Mouse (Mus musculus): ENCODE measurements around the gene Pop5. TPM values are rescaled to one million over a fixed set of nuclear protein-coding genes. Genes with fewer than 3 reads are reported as not detected.

Pop5 gene
- polyA plus RNA-seq, 1 experiment from 2014 or later = 114 TPM

DNA sequence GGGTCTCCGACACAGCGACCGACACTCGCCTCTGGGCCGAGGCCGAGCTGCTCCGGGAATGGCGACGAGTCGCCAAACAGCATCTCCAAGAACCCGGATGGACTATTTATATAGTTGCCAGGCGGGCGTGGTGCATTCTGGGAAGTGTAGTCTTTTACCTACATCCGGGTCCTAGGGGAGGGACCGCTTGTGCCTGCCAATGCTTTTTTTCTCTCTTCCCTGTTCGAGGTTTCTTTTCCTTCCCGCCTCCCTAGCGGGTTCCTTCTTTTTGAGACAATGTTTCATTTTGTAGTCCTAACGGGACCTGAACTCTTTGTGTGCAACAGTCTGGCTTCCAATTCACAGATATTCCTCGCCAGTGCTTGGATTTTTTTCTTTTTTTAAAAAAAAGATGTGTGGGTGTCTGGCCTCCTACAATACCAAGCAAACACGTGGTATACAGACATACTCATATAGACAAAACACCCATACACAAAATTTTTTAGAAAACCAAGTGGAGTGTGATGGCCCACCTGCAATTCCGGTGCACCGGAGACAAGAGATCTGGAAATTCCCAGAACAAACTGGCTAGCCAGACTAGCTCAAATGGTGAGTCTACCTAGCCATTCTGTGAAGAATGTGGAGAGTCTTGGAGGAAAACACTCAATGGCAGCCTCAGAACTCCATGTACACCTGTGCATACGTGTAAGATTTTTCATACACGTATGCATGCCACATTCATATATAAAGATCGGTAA lies 37.3 kb downstream of the Pop5 start, which contains the start of gene Rnf10:
Gene Rnf10 (minus strand): TSS at position 87 of the 737 bp plus-strand sequence.
- H3K9me3 ChIP-seq = no peaks in the 10 kb centered on the region
- H3K4me1 ChIP-seq = peaks cover 36% of the 10 kb centered on the region
- peak within 1 kb of the TSS; percentile 100 for H3K4me3 ChIP-seq
- peak within 1 kb of the TSS; percentile 92 for H3K27ac ChIP-seq (replicated peaks)
- H3K27me3 ChIP-seq (replicated peaks; ENCODE audit: low read depth, poor library complexity, severe bottlenecking) = no peaks in the 10 kb centered on the region
- H3K36me3 ChIP-seq (replicated peaks) = peaks cover 24% of the 10 kb centered on the region
- WGBS = 14% methylated on average over 26 of the region's 26 CpGs
- peak; percentile 95 for DNase-seq (ENCODE audit: low spot score)

DNA sequence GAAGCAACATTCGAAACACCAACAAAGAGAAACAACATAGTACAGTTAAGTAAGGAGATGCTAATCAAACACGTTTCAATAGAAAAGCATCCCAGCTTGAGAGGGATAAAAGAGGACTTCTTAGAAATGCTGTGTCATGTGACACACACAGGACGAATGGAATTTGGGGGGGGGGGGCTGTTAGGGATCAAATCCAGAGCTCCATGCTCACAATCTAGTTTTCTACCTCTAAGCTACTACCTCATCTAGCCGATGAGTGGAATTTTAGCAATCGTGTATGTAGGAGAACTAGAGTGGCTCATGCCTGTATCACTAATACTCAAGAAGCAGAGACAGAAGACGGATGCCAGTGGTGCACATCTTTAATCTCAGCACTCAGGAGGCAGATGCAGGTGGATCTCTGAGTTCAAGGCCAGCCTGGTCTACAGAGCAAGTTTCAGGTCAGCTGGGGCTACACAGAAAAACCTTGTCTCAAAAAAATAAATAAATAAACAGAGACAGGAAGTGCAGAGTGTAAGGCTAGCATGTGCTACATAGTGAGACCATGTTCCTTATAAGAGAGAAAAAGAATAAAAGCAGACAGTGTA lies 38.0 kb downstream of the Pop5 start:
- H3K27me3 ChIP-seq (replicated peaks; ENCODE audit: low read depth, poor library complexity, severe bottlenecking) = no peaks in the 10 kb centered on the region
- H3K36me3 ChIP-seq (replicated peaks) = peaks cover 17% of the 10 kb centered on the region
- 75% methylated on average over 6 of the region's 6 CpGs for WGBS
- H3K4me1 ChIP-seq = peaks cover 35% of the 10 kb centered on the region
- peak overlapping the region; percentile 92 for H3K27ac ChIP-seq (replicated peaks)
- peak overlapping the region; percentile 100 for H3K4me3 ChIP-seq
- H3K9me3 ChIP-seq = no peaks in the 10 kb centered on the region
- DNase-seq (ENCODE audit: low spot score) = no peak

DNA sequence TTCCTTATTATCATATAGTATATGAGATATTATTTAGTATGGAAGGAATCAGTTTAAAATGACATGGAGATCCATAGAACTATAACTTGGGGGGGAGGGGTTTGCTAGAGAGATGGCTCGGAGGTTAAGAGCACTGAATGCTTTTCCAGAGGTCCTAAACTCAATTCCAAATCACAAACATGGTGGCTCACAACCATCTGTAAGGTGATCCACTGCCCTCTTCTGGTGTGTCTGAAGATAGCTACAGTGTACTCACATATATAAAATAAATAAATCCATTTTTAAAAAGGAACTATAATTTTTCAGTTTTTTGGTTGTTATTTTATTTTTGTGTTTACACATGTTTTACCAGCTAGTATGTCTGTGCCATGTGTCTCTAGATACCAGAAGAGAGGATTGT lies 38.7 kb downstream of the Pop5 start:
- Histone ChIP-seq H3K9me3 (no peaks in the 10 kb centered on the region), H3K4me1 (peaks cover 32% of the 10 kb centered on the region), H3K4me3 (no peak overlapping the region), H3K36me3 (replicated peaks) (peaks cover 10% of the 10 kb centered on the region), H3K27me3 (replicated peaks; ENCODE audit: low read depth, poor library complexity, severe bottlenecking) (no peaks in the 10 kb centered on the region), H3K27ac (replicated peaks) (no peak overlapping the region)
- DNase-seq (ENCODE audit: low spot score) = no peak
- WGBS = 80% methylated on average over 1 of the region's 1 CpGs

DNA sequence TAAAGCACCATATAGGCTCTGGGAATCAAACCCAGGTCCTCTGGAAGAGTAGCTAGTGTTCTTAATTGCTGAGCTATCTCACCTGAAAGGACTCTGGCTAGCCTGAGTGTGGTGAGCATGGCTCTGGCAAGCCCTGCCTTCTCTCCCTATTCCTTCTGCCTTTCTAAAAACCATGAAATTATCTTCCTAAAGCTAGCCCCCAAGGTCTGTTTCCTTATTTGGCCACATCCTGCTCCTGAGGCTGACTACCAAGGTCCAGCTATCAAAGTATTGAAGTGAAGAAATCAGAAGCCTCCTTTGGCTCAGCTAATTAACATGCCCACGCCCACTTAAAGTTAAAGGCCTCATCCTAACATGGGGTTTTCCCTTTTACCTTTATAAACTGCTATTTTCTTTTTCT lies 39.1 kb downstream of the Pop5 start:
- no peak for DNase-seq (ENCODE audit: low spot score)
- Histone ChIP-seq H3K27me3 (replicated peaks; ENCODE audit: low read depth, poor library complexity, severe bottlenecking) (no peaks in the 10 kb centered on the region), H3K9me3 (no peaks in the 10 kb centered on the region), H3K27ac (replicated peaks) (no peak overlapping the region), H3K4me3 (no peak overlapping the region), H3K36me3 (replicated peaks) (peaks cover 6% of the 10 kb centered on the region), H3K4me1 (peaks cover 28% of the 10 kb centered on the region)
- 87% methylated on average over 1 of the region's 1 CpGs for WGBS

DNA sequence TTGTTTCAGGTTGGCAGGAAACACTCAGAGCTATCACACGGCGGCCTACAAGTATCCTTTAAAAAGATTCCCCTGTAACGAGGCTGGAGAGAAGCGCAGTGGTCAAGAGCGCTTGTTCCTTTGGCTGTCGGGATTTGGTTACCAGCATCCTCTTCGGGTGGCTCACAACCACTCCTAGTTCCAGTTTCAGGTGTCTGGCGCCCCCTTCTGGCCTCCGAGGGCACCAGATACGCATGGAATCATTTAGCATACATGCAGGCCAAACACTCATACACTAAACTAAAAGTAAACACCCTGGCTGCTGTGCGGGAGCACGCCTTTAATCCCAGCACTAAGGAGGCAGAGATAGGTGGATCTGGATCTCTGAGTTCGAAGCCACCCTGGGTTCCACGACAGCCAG lies 40.4 kb downstream of the Pop5 start:
- H3K9me3 ChIP-seq = no peaks in the 10 kb centered on the region
- DNase-seq (ENCODE audit: low spot score) = peak; percentile 66
- 34% methylated on average over 14 of the region's 14 CpGs for WGBS
- no peak overlapping the region for H3K4me3 ChIP-seq
- no peaks in the 10 kb centered on the region for H3K36me3 ChIP-seq (replicated peaks)
- peaks cover 22% of the 10 kb centered on the region for H3K4me1 ChIP-seq
- no peak overlapping the region for H3K27ac ChIP-seq (replicated peaks)
- no peaks in the 10 kb centered on the region for H3K27me3 ChIP-seq (replicated peaks; ENCODE audit: low read depth, poor library complexity, severe bottlenecking)

DNA sequence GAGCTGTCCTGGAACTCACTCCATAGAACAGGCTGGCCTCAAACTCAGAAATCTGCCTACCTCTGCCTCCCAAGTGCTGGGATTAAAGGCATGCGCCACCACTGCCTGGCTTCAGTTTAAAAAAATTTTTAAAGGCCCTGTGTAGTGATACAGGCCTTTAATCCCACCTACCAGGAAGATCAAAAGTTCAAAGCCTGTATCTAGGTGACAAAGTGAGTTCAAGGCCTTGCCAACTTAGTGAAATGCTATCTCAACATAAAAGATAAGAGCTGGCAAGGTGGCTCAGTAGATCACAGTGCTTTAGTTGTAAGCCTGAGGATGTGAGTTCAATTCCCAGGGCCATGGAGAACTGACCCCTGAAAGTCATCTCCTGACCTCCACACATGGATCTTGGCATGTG lies 42.4 kb downstream of the Pop5 start:
- DNase-seq (ENCODE audit: low spot score) = no peak
- WGBS = 89% methylated on average over 1 of the region's 1 CpGs
- peaks cover 14% of the 10 kb centered on the region for H3K4me1 ChIP-seq
- peaks cover 5% of the 10 kb centered on the region; the same call in 1 of the 2 replicates for H3K36me3 ChIP-seq (replicated peaks)
- H3K27me3 ChIP-seq (replicated peaks; ENCODE audit: low read depth, poor library complexity, severe bottlenecking) = no peaks in the 10 kb centered on the region
- H3K9me3 ChIP-seq = no peaks in the 10 kb centered on the region
- H3K27ac ChIP-seq (replicated peaks) = no peak overlapping the region
- H3K4me3 ChIP-seq = no peak overlapping the region

DNA sequence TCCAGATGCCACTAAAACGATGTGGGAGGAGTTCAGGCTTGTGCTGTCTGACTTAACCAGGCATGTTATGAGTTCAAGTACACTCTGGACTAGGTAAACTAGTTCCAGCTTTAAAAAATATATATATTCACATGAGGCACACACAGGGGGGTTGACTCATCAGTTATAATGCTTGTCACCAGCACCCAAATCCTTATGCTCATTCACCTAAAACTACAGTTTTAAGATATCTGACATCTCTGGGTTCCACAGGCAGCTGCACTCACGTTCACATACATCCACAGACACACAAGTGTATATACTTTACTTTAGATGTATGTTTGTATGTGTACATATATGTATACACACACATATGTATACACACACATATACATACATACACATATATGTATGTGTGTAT lies 43.1 kb downstream of the Pop5 start:
- H3K9me3 ChIP-seq = no peaks in the 10 kb centered on the region
- H3K4me1 ChIP-seq = peaks cover 7% of the 10 kb centered on the region
- peaks cover 11% of the 10 kb centered on the region for H3K36me3 ChIP-seq (replicated peaks)
- no peak overlapping the region for H3K27ac ChIP-seq (replicated peaks)
- no peaks in the 10 kb centered on the region for H3K27me3 ChIP-seq (replicated peaks; ENCODE audit: low read depth, poor library complexity, severe bottlenecking)
- DNase-seq (ENCODE audit: low spot score) = no peak
- WGBS = 54% methylated on average over 2 of the region's 2 CpGs
- H3K4me3 ChIP-seq = no peak overlapping the region

DNA sequence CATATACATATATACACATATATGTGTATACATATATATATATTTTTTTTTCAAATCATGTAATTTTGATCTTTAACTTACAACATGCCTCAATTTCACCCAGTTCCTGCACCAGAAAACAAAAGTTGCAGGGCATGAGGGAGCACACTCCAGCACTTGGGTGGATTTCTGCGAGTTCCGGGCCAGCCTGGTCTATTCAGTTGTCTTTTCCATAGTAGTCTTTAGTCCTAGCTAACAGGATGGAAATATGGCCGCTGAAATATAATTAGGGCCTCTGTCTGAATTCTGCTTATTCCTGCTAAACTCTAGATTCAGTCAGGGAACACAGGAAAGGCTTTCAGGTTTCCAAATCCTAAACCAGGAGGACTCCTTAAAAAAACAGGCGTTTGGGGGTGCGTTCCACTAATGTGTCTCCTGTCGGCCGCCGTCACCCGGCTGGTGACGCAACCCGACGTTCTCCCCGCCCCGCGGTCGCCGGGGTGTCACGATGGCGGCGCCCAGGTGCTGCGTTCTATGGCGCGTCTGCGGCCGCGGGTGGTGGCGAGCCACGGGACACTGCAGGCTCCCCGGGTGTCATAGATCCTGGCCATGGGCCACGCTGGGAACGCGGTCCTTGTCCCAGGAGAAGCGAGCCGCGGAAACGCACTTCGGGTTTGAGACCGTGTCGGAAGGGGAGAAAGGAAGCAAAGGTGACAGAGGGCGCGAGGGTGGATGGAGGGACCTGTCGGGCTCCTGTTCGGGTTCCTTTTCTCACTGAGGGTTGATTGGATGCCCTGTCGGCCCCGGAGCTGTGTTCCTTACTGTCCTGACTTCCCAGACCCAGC lies 43.8 kb downstream of the Pop5 start, which contains the start of gene Coq5:
Gene Coq5 (plus strand): TSS at position 441 of the 824 bp plus-strand sequence.
- peak; percentile 86 for DNase-seq (ENCODE audit: low spot score)
- Histone ChIP-seq H3K4me3 (peak within 1 kb of the TSS; percentile 87), H3K4me1 (peaks cover 7% of the 10 kb centered on the region), H3K27ac (replicated peaks) (peak within 1 kb of the TSS; percentile 85), H3K36me3 (replicated peaks) (peaks cover 18% of the 10 kb centered on the region), H3K9me3 (no peaks in the 10 kb centered on the region), H3K27me3 (replicated peaks; ENCODE audit: low read depth, poor library complexity, severe bottlenecking) (no peaks in the 10 kb centered on the region)
- 3% methylated on average over 45 of the region's 45 CpGs for WGBS

DNA sequence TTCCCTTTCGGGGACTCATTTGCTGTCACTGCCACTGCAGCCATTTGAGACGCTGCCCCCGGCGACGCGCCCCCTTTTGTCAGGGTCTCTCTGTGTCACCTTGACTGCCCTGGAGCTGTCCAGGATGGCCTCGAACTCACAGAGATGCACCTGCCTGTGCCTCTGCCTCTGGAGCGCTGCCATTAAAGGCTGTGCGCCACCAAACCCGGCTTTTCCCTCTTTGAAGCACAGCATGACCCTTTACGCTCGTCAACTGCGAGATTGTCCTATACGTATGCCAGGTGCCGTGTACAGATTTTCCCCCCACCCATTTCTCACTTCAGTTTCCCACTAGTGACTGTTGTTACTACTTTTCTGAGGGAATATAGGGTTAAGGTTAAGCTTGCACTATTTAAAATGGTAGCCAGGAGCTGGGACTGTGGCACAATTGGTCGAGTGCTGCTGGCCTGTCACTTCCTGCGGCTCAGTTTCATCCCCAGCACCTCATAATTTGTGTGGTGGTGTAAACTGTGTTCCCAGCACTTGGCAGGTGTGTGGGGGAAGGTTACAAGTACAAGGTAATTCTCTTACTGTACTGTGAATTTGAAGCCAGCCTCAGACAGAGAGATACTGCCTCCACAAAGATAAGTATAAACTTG lies 44.5 kb downstream of the Pop5 start:
- Histone ChIP-seq H3K4me1 (peaks cover 7% of the 10 kb centered on the region), H3K9me3 (no peaks in the 10 kb centered on the region), H3K36me3 (replicated peaks) (peaks cover 25% of the 10 kb centered on the region), H3K27ac (replicated peaks) (peak overlapping the region; percentile 85), H3K27me3 (replicated peaks; ENCODE audit: low read depth, poor library complexity, severe bottlenecking) (no peaks in the 10 kb centered on the region), H3K4me3 (peak overlapping the region; percentile 87)
- WGBS = 12% methylated on average over 17 of the region's 17 CpGs
- DNase-seq (ENCODE audit: low spot score) = no peak

DNA sequence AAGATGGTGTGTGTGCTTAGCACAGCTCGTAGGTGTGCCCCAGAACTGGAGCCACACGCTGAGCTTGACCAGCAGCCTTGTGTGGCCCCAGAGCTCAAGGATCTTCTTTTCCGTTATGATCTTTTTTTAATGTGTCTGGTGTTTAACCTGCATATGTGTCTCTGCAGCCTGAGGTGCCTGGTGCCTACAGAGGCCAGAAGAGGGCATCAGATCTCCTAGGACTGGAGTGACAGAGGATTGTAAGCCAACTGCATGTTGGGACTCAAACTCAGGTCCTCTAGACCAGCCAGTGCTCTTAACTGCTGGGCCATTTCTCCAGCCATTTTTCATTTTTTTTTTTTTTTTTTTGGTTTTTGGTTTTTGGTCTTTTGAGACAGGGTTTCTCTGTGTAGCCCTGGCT lies 49.1 kb downstream of the Pop5 start:
- 94% methylated on average over 3 of the region's 3 CpGs for WGBS
- no peak for DNase-seq (ENCODE audit: low spot score)
- H3K4me3 ChIP-seq = 0 out of 2 replicates have a peak overlapping the region, but pooled peaks have one; percentile 5
- no peaks in the 10 kb centered on the region for H3K27me3 ChIP-seq (replicated peaks; ENCODE audit: low read depth, poor library complexity, severe bottlenecking)
- H3K36me3 ChIP-seq (replicated peaks) = peaks cover 63% of the 10 kb centered on the region
- no peaks in the 10 kb centered on the region for H3K9me3 ChIP-seq
- H3K27ac ChIP-seq (replicated peaks) = no peak overlapping the region
- peaks cover 7% of the 10 kb centered on the region for H3K4me1 ChIP-seq

DNA sequence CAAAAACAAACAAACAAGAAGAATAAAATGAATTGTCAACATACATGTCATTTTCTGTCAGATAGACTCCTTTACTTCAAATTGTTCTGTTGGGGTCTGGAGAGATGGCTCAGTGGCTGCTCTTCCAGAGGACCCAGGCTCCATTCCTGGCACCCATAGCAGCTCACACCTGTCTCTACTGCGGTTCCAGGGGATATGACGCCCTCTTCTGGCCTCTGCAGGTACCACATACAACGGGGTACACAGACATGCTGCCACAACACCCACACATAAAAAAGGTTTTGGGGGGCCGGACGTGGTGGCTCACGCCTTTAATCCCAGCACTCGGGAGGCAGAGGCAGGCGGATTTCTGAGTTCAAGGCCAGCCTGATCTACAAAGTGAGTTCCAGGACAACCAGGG lies 58.5 kb downstream of the Pop5 start:
- WGBS = 90% methylated on average over 8 of the region's 8 CpGs
- Histone ChIP-seq H3K36me3 (replicated peaks) (peaks cover 99% of the 10 kb centered on the region), H3K4me3 (no peak overlapping the region), H3K27ac (replicated peaks) (no peak overlapping the region), H3K27me3 (replicated peaks; ENCODE audit: low read depth, poor library complexity, severe bottlenecking) (no peaks in the 10 kb centered on the region), H3K4me1 (peaks cover 27% of the 10 kb centered on the region), H3K9me3 (no peaks in the 10 kb centered on the region)
- DNase-seq (ENCODE audit: low spot score) = no peak
